Mouse (Mus musculus): Measurements from ENCODE around the gene Elmo1. TPM values are rescaled to one million over a fixed set of nuclear protein-coding genes. Genes with fewer than 3 reads are reported as not detected.

The Elmo1 gene
- polyA plus RNA-seq, 1 experiment from 2014 or later, result 10.6 TPM

- Histone ChIP-seq H3K4me3 (ENCODE audit: low read depth, low read length) (no peak overlapping the region), H3K9ac (ENCODE audit: low read depth, low read length) (no peak overlapping the region), H3K4me2 (no peak overlapping the region), H3K4me1 (replicated peaks; ENCODE audit: control insufficient read depth, insufficient read depth, low read length) (no peaks in the 10 kb centered on the region), H3K27ac (ENCODE audit: low read depth, low read length) (no peak overlapping the region), H3K27me3 (replicated peaks; ENCODE audit: control insufficient read depth, insufficient read depth, low read length) (no peaks in the 10 kb centered on the region), H3K36me3 (ENCODE audit: control insufficient read depth, insufficient read depth, low read length) (no peaks in the 10 kb centered on the region), H3K9me3 (ENCODE audit: control insufficient read depth, low read length) (no peaks in the 10 kb centered on the region)
- ATAC-seq (replicated peaks; ENCODE audit: low FRiP score) (0 out of 2 replicates have a peak, but pooled peaks have one; percentile 20), DNase-seq (ENCODE audit: low spot score) (no peak)
- 69% methylated on average over 7 of the region's 7 CpGs for WGBS
Observed at GRCm38 (mm10) chr13:20207950-20208642, 117.7 kb downstream of the Elmo1 start.

GRCm38 (mm10) chr13:20208867-20209266 is 118.5 kb downstream of the Elmo1 start:
- Histone ChIP-seq H3K4me2 (no peak overlapping the region), H3K27me3 (replicated peaks; ENCODE audit: control insufficient read depth, insufficient read depth, low read length) (no peaks in the 10 kb centered on the region), H3K9me3 (ENCODE audit: control insufficient read depth, low read length) (no peaks in the 10 kb centered on the region), H3K4me3 (ENCODE audit: low read depth, low read length) (no peak overlapping the region), H3K36me3 (ENCODE audit: control insufficient read depth, insufficient read depth, low read length) (no peaks in the 10 kb centered on the region), H3K9ac (ENCODE audit: low read depth, low read length) (no peak overlapping the region), H3K4me1 (replicated peaks; ENCODE audit: control insufficient read depth, insufficient read depth, low read length) (no peaks in the 10 kb centered on the region), H3K27ac (ENCODE audit: low read depth, low read length) (no peak overlapping the region)
- 81% methylated on average over 5 of the region's 5 CpGs for WGBS
- ATAC-seq (replicated peaks; ENCODE audit: low FRiP score), result no peak
- no peak for DNase-seq (ENCODE audit: low spot score)

- ATAC-seq (replicated peaks; ENCODE audit: low FRiP score), result no peak
- no peaks in the 10 kb centered on the region for H3K4me1 ChIP-seq (replicated peaks; ENCODE audit: control insufficient read depth, insufficient read depth, low read length)
- no peak overlapping the region for H3K9ac ChIP-seq (ENCODE audit: low read depth, low read length)
- H3K4me2 ChIP-seq, result no peak overlapping the region
- H3K9me3 ChIP-seq (ENCODE audit: control insufficient read depth, low read length), result no peaks in the 10 kb centered on the region
- no peak overlapping the region for H3K27ac ChIP-seq (ENCODE audit: low read depth, low read length)
- 63% methylated on average over 5 of the region's 5 CpGs for WGBS
- H3K27me3 ChIP-seq (replicated peaks; ENCODE audit: control insufficient read depth, insufficient read depth, low read length), result no peaks in the 10 kb centered on the region
- no peaks in the 10 kb centered on the region; the same call in 1 of the 2 replicates for H3K36me3 ChIP-seq (ENCODE audit: control insufficient read depth, insufficient read depth, low read length)
- no peak overlapping the region for H3K4me3 ChIP-seq (ENCODE audit: low read depth, low read length)
- no peak for DNase-seq (ENCODE audit: low spot score)
Observed at GRCm38 (mm10) chr13:20211780-20212179, 121.4 kb downstream of the Elmo1 start.

GRCm38 (mm10) chr13:20212665-20213064 is 122.3 kb downstream of the Elmo1 start:
- WGBS, result 91% methylated on average over 6 of the region's 6 CpGs
- H3K4me3 ChIP-seq (ENCODE audit: low read depth, low read length), result no peak overlapping the region
- no peaks in the 10 kb centered on the region; the same call in 1 of the 2 replicates for H3K36me3 ChIP-seq (ENCODE audit: control insufficient read depth, insufficient read depth, low read length)
- DNase-seq (ENCODE audit: low spot score) (no peak), ATAC-seq (replicated peaks; ENCODE audit: low FRiP score) (no peak)
- no peak overlapping the region for H3K9ac ChIP-seq (ENCODE audit: low read depth, low read length)
- no peak overlapping the region for H3K4me2 ChIP-seq
- H3K9me3 ChIP-seq (ENCODE audit: control insufficient read depth, low read length), result no peaks in the 10 kb centered on the region
- H3K27ac ChIP-seq (ENCODE audit: low read depth, low read length), result no peak overlapping the region
- H3K4me1 ChIP-seq (replicated peaks; ENCODE audit: control insufficient read depth, insufficient read depth, low read length), result no peaks in the 10 kb centered on the region
- H3K27me3 ChIP-seq (replicated peaks; ENCODE audit: control insufficient read depth, insufficient read depth, low read length), result no peaks in the 10 kb centered on the region

GRCm38 (mm10) chr13:20213861-20214260 is 123.5 kb downstream of the Elmo1 start:
- no peaks in the 10 kb centered on the region for H3K9me3 ChIP-seq (ENCODE audit: control insufficient read depth, low read length)
- no peak overlapping the region for H3K9ac ChIP-seq (ENCODE audit: low read depth, low read length)
- no peaks in the 10 kb centered on the region for H3K27me3 ChIP-seq (replicated peaks; ENCODE audit: control insufficient read depth, insufficient read depth, low read length)
- ATAC-seq (replicated peaks; ENCODE audit: low FRiP score), result no peak
- DNase-seq (ENCODE audit: low spot score), result no peak
- H3K27ac ChIP-seq (ENCODE audit: low read depth, low read length), result no peak overlapping the region
- 84% methylated on average over 5 of the region's 5 CpGs for WGBS
- H3K4me2 ChIP-seq, result no peak overlapping the region
- H3K36me3 ChIP-seq (ENCODE audit: control insufficient read depth, insufficient read depth, low read length), result no peaks in the 10 kb centered on the region; the same call in 1 of the 2 replicates
- no peak overlapping the region for H3K4me3 ChIP-seq (ENCODE audit: low read depth, low read length)
- H3K4me1 ChIP-seq (replicated peaks; ENCODE audit: control insufficient read depth, insufficient read depth, low read length), result no peaks in the 10 kb centered on the region

GRCm38 (mm10) chr13:20217453-20218090 is 127.2 kb downstream of the Elmo1 start:
- DNase-seq (ENCODE audit: low spot score), result no peak
- WGBS, result 57% methylated on average over 4 of the region's 4 CpGs

GRCm38 (mm10) chr13:20218126-20218525 is 127.7 kb downstream of the Elmo1 start:
- H3K9me3 ChIP-seq (ENCODE audit: control insufficient read depth, low read length), result no peaks in the 10 kb centered on the region
- H3K9ac ChIP-seq (ENCODE audit: low read depth, low read length), result no peak overlapping the region
- H3K27ac ChIP-seq (ENCODE audit: low read depth, low read length), result no peak overlapping the region
- DNase-seq (ENCODE audit: low spot score), result no peak
- H3K4me1 ChIP-seq (replicated peaks; ENCODE audit: control insufficient read depth, insufficient read depth, low read length), result no peaks in the 10 kb centered on the region
- H3K27me3 ChIP-seq (replicated peaks; ENCODE audit: control insufficient read depth, insufficient read depth, low read length), result no peaks in the 10 kb centered on the region
- H3K36me3 ChIP-seq (ENCODE audit: control insufficient read depth, insufficient read depth, low read length), result no peaks in the 10 kb centered on the region; the same call in 1 of the 2 replicates
- H3K4me3 ChIP-seq (ENCODE audit: low read depth, low read length), result no peak overlapping the region
- H3K4me2 ChIP-seq, result no peak overlapping the region
- 55% methylated on average over 4 of the region's 4 CpGs for WGBS
- ATAC-seq (replicated peaks; ENCODE audit: low FRiP score), result no peak

More at GRCm38 (mm10) chr13:20217453-20218090, 127.2 kb downstream of the Elmo1 start:
- Histone ChIP-seq H3K4me3 (ENCODE audit: low read depth, low read length) (no peak overlapping the region), H3K9me3 (ENCODE audit: control insufficient read depth, low read length) (no peaks in the 10 kb centered on the region), H3K4me2 (no peak overlapping the region), H3K4me1 (replicated peaks; ENCODE audit: control insufficient read depth, insufficient read depth, low read length) (no peaks in the 10 kb centered on the region), H3K36me3 (ENCODE audit: control insufficient read depth, insufficient read depth, low read length) (no peaks in the 10 kb centered on the region; the same call in 1 of the 2 replicates), H3K27me3 (replicated peaks; ENCODE audit: control insufficient read depth, insufficient read depth, low read length) (no peaks in the 10 kb centered on the region), H3K9ac (ENCODE audit: low read depth, low read length) (no peak overlapping the region), H3K27ac (ENCODE audit: low read depth, low read length) (no peak overlapping the region)
- no peak for ATAC-seq (replicated peaks; ENCODE audit: low FRiP score)

GRCm38 (mm10) chr13:20220414-20220813 is 130.0 kb downstream of the Elmo1 start:
- Histone ChIP-seq H3K27ac (ENCODE audit: low read depth, low read length) (no peak overlapping the region), H3K36me3 (ENCODE audit: control insufficient read depth, insufficient read depth, low read length) (no peaks in the 10 kb centered on the region; the same call in 1 of the 2 replicates), H3K4me3 (ENCODE audit: low read depth, low read length) (no peak overlapping the region), H3K4me1 (replicated peaks; ENCODE audit: control insufficient read depth, insufficient read depth, low read length) (no peaks in the 10 kb centered on the region), H3K9me3 (ENCODE audit: control insufficient read depth, low read length) (no peaks in the 10 kb centered on the region), H3K27me3 (replicated peaks; ENCODE audit: control insufficient read depth, insufficient read depth, low read length) (no peaks in the 10 kb centered on the region), H3K9ac (ENCODE audit: low read depth, low read length) (no peak overlapping the region), H3K4me2 (no peak overlapping the region)
- ATAC-seq (replicated peaks; ENCODE audit: low FRiP score) (no peak), DNase-seq (ENCODE audit: low spot score) (no peak)
